Mouse (Mus musculus) stomach, postnatal 0 days (tissue): ENCODE results near the gene Erich6.

Experiments used
- CTCF ChIP-seq: IDR thresholded peaks from 2 replicates; pipeline ENCODE4 v1.5.1; 2016; ENCODE audit warnings: antibody characterized with exemption, low read depth, mild to moderate bottlenecking, moderate library complexity
- EP300 ChIP-seq: optimal IDR thresholded peaks from 2 replicates; pipeline ENCODE3; 2016; ENCODE audit warnings: antibody characterized with exemption

- TF ChIP-seq CTCF (no peak), EP300 (no peak)
These were observed 41.9 kb upstream of the Erich6 start for GRCm38 (mm10) chr3:58678905-58679304.
